Mouse (Mus musculus) kidney, embryonic 16.5 days (tissue): Measurements from ENCODE around the gene Wdr86. TPM values are rescaled to one million over a fixed set of nuclear protein-coding genes. Genes with fewer than 3 reads are reported as not detected.

ENCODE experiments used
- ATAC-seq: fragments of 200-750 bp; cut with Nextera tagmentation; 2 replicates; pipeline ENCODE4 v1.8.0; 2017; ENCODE audit warnings: moderate TSS enrichment; ENCODE audit not compliant: low FRiP score, low TSS enrichment
- H3K27ac ChIP-seq: fragments of 300-500 bp; sonication (generic); 2 replicates; pipeline ENCODE4 v1.5.1; 2014; ENCODE audit warnings: low read length
- H3K27me3 ChIP-seq: fragments of 300-500 bp; sonication (generic); 2 replicates; pipeline ENCODE4 v1.6.1; 2014; ENCODE audit warnings: low read length, control low read depth, mixed read lengths; ENCODE audit not compliant: insufficient read depth
- H3K36me3 ChIP-seq: fragments of 300-500 bp; sonication (generic); 2 replicates; pipeline ENCODE4 v1.6.1; 2014; ENCODE audit warnings: low read length, control low read depth, mixed read lengths; ENCODE audit not compliant: insufficient read depth
- H3K4me1 ChIP-seq: fragments of 300-500 bp; sonication (generic); 2 replicates; pipeline ENCODE4 v1.6.1; 2014; ENCODE audit warnings: low read length, control low read depth, mixed read lengths; ENCODE audit not compliant: insufficient read depth
- H3K4me2 ChIP-seq: fragments of 300-500 bp; sonication (generic); replicated peaks from 2 replicates; pipeline ENCODE4 v1.6.1; 2014; ENCODE audit warnings: low read depth, low read length
- H3K4me3 ChIP-seq: fragments of 300-500 bp; sonication (generic); 2 replicates; pipeline ENCODE4 v1.5.1; 2014; ENCODE audit warnings: mild to moderate bottlenecking, low read length
- H3K9ac ChIP-seq: fragments of 300-500 bp; sonication (generic); replicated peaks from 2 replicates; pipeline ENCODE4 v1.6.1; 2014; ENCODE audit warnings: low read length
- H3K9me3 ChIP-seq: fragments of 300-500 bp; sonication (generic); 2 replicates; pipeline ENCODE4 v1.6.1; 2016; ENCODE audit warnings: low read length, control low read depth
- WGBS: fragments of 180-500 bp; shearing (Covaris S2); extraction: QIAGEN DNeasy Blood & Tissue Kit; methylation state at CpG from one replicate; pipeline ENCODE4 v1.1.7; 2014; 5-methylcytosine and 5-hydroxymethylcytosine counted together
- polyA plus RNA-seq: library from polyadenylated mRNA; unstranded; fragments of >200 nt; fragmentation: Nextera tagmentation; extraction: Ambion mirVana; gene quantifications from 2 replicates; pipeline ENCODE4 v1.2.1, GENCODE M21; 2015

The Wdr86 gene
- polyA plus RNA-seq, 1 experiment from 2014 or later: 35.4 TPM

DNA sequence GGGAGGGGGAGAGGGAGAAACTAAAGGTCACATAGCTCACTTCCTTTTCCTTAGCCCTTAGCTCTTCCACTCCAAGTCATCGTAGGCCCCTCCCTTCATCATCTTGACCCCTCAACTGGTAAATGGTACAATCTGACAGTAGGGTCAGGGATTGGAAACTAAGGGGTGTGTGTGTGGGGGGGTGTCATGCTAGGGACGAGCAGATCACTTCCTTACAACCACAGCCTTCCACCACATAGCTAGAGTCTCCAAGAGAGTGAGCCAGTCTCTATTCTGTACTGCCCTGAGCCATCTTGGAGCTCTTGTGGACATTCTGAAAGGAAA, 21.6 kb upstream of the Wdr86 start:
- no peaks in the 10 kb centered on the region for H3K9me3 ChIP-seq
- peak; percentile 13; the same call in 1 of the 2 replicates for ATAC-seq
- H3K9ac ChIP-seq: peak overlapping the region; percentile 89
- peak overlapping the region; percentile 97 for H3K27ac ChIP-seq
- H3K27me3 ChIP-seq: no peaks in the 10 kb centered on the region
- peaks cover 55% of the 10 kb centered on the region for H3K4me1 ChIP-seq
- no peaks in the 10 kb centered on the region for H3K36me3 ChIP-seq
- H3K4me3 ChIP-seq: peak overlapping the region; percentile 63; the same call in 1 of the 2 replicates
- H3K4me2 ChIP-seq: peak overlapping the region; percentile 67
- WGBS: 0% methylated on average over 2 of the region's 2 CpGs

DNA sequence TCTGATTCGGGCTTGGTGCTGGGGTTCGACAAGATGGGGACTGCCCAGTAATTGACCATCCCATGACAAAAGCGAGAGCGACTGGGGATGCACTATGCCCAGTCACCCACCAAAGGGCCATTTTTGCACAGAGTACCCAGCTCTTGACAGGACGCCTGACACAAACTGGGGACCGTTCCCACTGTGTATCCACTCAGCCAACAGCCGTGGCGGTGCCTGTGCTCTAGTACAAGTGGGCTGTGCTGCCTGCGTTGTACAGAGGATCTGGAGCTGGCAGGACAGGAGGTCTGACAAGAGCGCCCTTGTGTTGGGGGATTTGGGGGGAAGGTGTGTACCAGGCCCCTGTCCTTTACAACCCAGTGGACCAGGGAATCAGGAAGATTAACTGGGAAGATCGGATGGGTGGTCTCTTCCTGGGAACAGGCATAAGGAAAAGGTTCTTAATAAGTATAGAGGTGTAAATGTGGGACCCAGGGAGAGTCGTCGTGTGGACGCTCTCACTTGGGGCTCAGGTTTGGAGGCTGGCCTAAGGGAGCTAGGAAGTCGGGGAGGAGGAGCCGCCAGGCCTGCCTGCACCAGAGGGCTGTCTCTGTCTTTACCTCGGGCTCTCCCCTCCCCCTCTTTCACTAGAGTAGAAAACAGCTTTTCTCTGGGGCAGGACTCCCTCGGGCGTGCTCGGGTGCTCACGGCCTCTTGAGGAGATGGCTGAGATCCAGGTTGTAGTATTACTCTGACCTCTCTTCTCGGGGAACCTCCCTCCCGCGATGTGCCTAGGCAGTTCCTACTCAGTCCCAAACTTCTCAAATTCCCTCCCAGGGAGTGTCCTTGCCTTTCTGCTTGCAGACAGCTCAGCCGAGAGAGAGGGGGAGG, 21.0 kb upstream of the Wdr86 start:
- Histone ChIP-seq H3K27ac (peak overlapping the region; percentile 97), H3K9me3 (no peaks in the 10 kb centered on the region), H3K4me1 (peaks cover 59% of the 10 kb centered on the region), H3K36me3 (no peaks in the 10 kb centered on the region), H3K4me3 (peak overlapping the region; percentile 63), H3K9ac (peak overlapping the region; percentile 89), H3K4me2 (peak overlapping the region; percentile 67), H3K27me3 (no peaks in the 10 kb centered on the region)
- ATAC-seq: peak; percentile 74
- WGBS: 2% methylated on average over 24 of the region's 25 CpGs

DNA sequence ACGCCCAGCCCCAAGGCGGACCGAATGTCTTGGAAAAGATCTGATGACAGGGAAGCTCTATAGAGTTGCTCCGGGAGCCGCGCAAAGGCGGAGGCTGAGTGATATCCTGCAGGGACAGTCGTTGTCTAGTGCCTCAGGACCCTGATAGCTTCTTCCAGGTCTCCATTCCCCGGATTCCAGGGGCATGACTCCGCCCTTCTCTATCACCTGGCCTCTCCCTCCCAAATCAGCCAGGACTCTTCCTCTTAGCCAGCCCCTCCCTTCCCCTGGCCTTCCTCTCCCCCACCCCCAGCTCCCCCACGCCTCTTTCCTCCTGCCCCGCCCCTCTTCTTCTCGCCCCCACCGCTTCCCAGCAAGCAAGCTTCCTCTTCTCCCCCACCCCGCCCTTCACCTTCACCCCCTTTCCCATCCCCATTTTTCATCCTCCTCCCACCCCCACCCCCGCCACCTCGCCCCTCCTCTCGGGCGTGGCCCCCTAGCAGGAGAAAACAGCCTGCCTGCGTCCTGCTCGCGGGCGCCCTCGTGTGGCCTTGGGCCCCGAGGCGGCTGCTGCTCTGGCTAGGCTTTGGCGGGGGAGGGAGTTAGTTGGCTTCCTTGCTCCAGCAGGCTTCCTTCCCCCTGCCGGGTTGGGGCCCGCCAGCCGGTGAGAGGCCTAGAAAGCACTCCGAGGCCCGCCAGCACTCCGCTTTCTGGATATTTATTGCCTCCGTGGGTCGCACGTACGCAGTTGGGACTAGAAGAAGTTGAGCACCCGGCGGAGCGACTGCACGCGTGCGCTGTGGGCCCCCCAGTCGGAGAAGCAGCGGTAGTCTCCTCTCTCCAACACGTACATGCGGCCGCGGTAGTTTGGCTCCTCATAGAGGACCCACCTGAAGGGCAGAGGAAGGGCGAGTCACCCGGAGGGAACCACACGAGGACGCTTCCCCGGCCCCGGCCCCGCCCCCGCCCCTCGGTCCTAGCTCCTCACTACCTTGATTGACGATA, 20.1 kb upstream of the Wdr86 start:
- Histone ChIP-seq H3K4me1 (peaks cover 55% of the 10 kb centered on the region), H3K9ac (peak overlapping the region; percentile 89), H3K27me3 (no peaks in the 10 kb centered on the region), H3K4me2 (peak overlapping the region; percentile 67), H3K4me3 (peak overlapping the region; percentile 63), H3K9me3 (no peaks in the 10 kb centered on the region), H3K36me3 (no peaks in the 10 kb centered on the region), H3K27ac (peak overlapping the region; percentile 97)
- 2% methylated on average over 53 of the region's 59 CpGs for WGBS
- peak; percentile 73 for ATAC-seq

DNA sequence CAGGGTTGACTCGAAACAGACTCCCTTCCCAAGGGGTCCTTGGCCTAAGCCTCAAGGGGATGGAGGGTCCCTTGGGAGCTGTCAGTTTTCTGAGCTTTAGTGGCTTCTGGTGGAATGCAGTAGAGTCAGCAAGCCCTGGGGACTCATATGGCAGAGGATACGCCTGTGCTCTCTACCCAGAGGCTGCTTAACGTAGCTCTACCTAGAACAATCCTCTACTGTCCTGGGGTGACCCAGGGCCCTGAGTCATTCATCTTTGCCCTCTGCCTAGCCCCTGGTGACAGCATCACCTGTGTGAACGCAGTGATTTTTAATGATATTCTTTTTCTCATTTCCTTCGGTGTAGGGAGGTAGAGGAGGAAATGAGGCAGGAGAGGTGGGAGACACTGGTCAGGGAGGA, 19.2 kb upstream of the Wdr86 start:
- H3K9me3 ChIP-seq: no peaks in the 10 kb centered on the region
- H3K36me3 ChIP-seq: no peaks in the 10 kb centered on the region
- H3K4me1 ChIP-seq: peaks cover 48% of the 10 kb centered on the region
- H3K4me2 ChIP-seq: peak overlapping the region; percentile 67
- H3K27ac ChIP-seq: peak overlapping the region; percentile 84
- peak overlapping the region; percentile 63 for H3K4me3 ChIP-seq
- no peaks in the 10 kb centered on the region for H3K27me3 ChIP-seq
- H3K9ac ChIP-seq: peak overlapping the region; percentile 89
- WGBS: 66% methylated on average over 5 of the region's 5 CpGs
- no peak for ATAC-seq

DNA sequence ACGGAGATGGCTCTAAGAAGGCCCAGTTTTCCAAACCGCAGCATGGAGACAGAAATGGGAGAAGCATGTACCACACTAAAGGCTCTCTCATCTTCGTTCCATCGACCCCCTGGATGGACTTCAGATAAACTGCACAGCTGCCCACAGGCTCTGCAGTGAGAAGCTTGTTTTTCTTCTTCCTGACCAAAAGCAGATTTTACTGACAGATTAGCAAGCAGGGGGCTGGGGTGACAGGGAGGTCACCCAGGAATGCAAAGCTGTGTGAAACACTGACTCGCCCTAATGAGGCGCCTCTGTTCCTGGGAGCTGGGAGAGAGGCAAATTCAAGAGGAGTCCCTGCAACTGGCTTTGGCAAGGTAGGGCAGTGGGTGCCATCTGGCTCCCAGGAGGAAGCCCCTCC, 17.0 kb upstream of the Wdr86 start:
- no peak for ATAC-seq
- Histone ChIP-seq H3K9ac (peak overlapping the region; percentile 13), H3K36me3 (no peaks in the 10 kb centered on the region), H3K4me2 (no peak overlapping the region), H3K27me3 (no peaks in the 10 kb centered on the region), H3K4me1 (peaks cover 36% of the 10 kb centered on the region), H3K27ac (peak overlapping the region; percentile 80), H3K4me3 (no peak overlapping the region), H3K9me3 (no peaks in the 10 kb centered on the region)
- 16% methylated on average over 6 of the region's 6 CpGs for WGBS

DNA sequence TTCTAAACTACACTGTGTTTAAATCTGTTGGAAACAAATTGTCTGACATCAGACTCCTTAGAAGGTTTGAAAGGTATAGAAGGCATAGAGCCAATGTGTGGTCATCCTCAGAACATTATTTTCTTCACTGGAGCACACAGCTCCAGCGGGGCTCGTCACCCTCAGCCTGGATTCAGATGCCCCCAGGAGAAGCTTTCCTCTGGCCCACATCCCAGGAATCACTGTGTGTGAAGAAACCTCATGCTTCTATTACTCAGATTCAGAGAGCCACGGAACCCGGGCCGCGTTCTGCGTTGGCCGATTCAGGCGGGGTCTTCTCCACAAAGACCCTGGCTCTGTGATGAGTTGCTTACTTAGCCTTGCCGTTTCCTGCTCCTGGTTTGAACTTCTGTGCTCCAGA, 13.4 kb upstream of the Wdr86 start:
- H3K4me1 ChIP-seq: peaks cover 14% of the 10 kb centered on the region
- no peaks in the 10 kb centered on the region for H3K27me3 ChIP-seq
- WGBS: 87% methylated on average over 10 of the region's 10 CpGs
- no peak overlapping the region for H3K4me2 ChIP-seq
- no peak overlapping the region for H3K9ac ChIP-seq
- no peak overlapping the region for H3K27ac ChIP-seq
- H3K4me3 ChIP-seq: no peak overlapping the region
- no peaks in the 10 kb centered on the region for H3K9me3 ChIP-seq
- no peak for ATAC-seq
- H3K36me3 ChIP-seq: no peaks in the 10 kb centered on the region

DNA sequence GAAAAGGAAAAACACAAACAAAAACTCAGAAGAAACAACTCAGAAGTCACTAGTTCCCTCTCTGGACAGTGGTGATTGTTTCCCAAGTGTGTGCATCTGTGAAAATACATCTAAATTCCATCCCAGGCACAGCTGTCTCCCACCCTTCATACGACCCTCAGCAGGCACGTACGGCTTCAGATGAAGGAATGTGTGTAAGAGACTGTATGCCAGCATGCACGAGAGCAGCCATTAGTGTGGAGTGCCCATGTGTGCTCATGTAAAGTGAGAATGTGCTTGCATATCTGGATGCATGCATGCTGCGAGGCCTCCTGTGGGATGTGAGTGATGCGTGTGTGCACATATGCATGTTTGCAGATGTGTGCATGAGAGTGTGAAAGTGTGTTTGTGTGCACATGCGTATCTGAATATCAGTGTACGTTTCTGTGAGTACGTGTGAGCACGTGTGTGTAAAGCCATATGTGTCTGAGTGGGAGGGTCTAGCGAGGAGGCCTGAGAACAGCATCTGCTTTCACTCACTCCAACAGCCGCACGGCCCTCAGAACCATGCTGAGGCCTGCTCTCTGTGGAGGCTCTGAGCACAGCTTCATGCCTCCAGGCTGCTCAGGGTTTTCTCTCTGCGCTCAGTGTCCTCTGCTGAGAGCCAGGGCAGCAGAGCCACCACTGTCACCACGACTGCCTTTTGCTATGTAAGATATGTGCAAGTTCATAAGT, 10.8 kb upstream of the Wdr86 start:
- ATAC-seq: peak; percentile 70; the same call in 1 of the 2 replicates
- Histone ChIP-seq H3K36me3 (no peaks in the 10 kb centered on the region), H3K27ac (peak overlapping the region; percentile 22; the same call in 1 of the 2 replicates), H3K9ac (0 out of 2 replicates have a peak overlapping the region, but pooled peaks have one; percentile 6), H3K4me2 (no peak overlapping the region), H3K4me1 (peaks cover 4% of the 10 kb centered on the region; the same call in 1 of the 2 replicates), H3K9me3 (no peaks in the 10 kb centered on the region), H3K4me3 (no peak overlapping the region), H3K27me3 (no peaks in the 10 kb centered on the region)
- 57% methylated on average over 15 of the region's 15 CpGs for WGBS

DNA sequence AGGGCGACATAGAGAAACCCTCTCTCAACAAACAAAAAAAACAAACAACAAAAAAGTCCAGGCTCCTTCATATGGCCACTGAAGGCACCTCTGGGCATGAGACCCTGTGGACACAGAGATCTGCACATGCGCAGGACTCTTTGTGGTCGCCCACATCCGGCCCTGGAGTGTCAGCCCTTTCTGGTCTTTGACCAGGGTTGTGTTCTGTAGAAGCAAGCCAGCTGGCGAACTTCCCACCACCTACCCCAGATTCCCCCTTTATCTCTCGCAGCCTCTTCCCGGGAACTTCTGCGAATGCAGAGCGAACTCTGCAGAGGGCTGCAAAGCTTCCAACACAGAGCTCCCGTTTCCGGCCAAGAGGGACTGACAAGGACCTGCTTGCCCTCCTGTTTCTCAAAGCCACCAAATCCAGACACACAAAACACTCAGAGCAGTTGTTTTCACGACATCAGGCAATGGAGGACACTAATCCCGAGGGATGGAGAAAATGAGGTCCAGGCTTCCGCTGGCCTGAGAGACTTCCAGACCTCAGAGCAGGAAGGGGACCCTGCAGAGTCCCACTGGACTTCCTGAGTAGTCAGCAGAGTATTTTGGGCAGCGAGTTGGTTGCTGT, 8.7 kb upstream of the Wdr86 start:
- H3K9ac ChIP-seq: no peak overlapping the region

DNA sequence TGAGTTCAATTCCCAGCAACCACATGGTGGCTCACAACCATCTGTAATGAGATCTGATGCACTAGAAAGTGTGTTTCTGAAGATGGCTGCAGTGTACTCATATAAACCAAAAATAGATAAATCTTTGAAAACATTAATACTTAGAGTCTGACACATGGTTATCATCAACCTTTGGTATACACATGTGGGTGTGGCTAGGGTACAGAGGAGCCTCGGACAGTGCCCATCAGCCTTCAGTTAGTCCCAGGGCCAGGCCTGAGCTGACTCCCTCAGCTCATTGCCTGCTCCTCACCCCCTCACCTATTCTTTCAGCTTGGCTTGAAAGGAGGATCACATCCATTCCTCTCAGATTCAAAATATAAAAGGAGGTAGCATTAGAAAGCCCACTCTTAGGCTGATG, 8.0 kb upstream of the Wdr86 start:
- Histone ChIP-seq H3K27ac (peak overlapping the region; percentile 84; the same call in 1 of the 2 replicates), H3K4me2 (no peak overlapping the region), H3K27me3 (no peaks in the 10 kb centered on the region), H3K4me1 (peaks cover 10% of the 10 kb centered on the region), H3K36me3 (no peaks in the 10 kb centered on the region), H3K4me3 (no peak overlapping the region), H3K9ac (no peak overlapping the region), H3K9me3 (no peaks in the 10 kb centered on the region)
- no peak for ATAC-seq
- 86% methylated on average over 1 of the region's 1 CpGs for WGBS

More for the DNA sequence above, 8.7 kb upstream of the Wdr86 start:
- Histone ChIP-seq H3K36me3 (no peaks in the 10 kb centered on the region), H3K27me3 (no peaks in the 10 kb centered on the region), H3K27ac (peak overlapping the region; percentile 84), H3K4me2 (0 out of 2 replicates have a peak overlapping the region, but pooled peaks have one; percentile 2), H3K4me1 (peaks cover 4% of the 10 kb centered on the region; the same call in 1 of the 2 replicates), H3K4me3 (no peak overlapping the region), H3K9me3 (no peaks in the 10 kb centered on the region)
- 48% methylated on average over 15 of the region's 15 CpGs for WGBS
- peak; percentile 80 for ATAC-seq
